Mouse (Mus musculus): ENCODE data around the gene Hesx1.

DNA sequence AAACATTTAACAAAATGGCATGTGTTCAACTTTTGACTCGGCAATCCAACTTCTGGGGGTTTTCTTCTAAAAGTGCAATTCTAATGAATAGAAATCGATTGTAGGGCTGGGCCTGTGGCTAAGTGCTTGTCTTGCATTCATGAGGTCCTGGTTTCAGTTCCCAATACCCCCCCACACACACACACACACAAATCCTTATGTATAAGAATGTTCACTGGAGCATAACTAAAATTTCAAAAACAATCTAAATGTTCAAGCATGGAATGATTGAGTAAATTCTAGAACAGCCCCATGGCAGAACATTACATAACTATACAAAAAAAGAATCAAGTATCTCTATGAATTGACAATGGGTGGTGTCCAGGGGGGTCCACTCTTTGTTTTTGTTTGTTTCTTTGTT, 23.7 kb downstream of the Hesx1 start:
- no peak for TF ChIP-seq POLR2A (IDR thresholded peaks at IDR 0.05; ENCODE audit: extremely low read depth, insufficient read depth, low read length)
- no peak for TF ChIP-seq CTCF (IDR thresholded peaks at IDR 0.05; ENCODE audit: extremely low read depth, insufficient read depth, low read length)
